Comparison of ENCODE assay signal across 9 mouse cellular contexts in the genomic region with DNA sequence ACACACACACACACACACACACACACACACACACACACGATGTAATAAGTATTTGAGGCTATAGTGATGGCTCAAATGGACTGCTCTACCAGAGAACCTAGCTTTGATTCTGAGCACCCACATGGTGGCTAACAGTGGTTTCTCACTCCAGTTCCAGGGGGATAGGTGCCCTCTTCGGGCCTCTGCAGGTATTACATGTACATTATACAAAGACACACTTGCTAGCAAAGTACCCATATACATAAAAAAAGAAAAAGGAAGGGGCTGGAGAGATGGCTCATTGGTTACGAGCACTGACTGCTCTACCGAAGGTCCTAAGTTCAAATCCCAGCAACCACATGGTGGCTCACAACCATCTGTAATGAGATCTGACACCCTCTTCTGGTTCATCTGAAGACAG. TPM values are rescaled to one million over a fixed set of nuclear protein-coding genes. Genes with fewer than 3 reads are reported as not detected.
A peak's percentile ranks its signal among the peaks of the same experiment; 100 is the strongest.
DNase-seq lines count a peak whose midpoint lies in the region; ATAC-seq and TF ChIP-seq lines count a peak whose summit lies in the region.
"Had no signal": no experiment of that assay in that cellular context is flagged by ENCODE, and none has a peak within 500 bp of the region (broad histone marks: within the 10 kb centered on the region; RNA-seq: fewer than 3 reads in every experiment).

No protein-coding gene starts in this region.

- DNase-seq in liver, adult 2 months (ENCODE audit: extremely low read depth, low read depth, low spot score): no peak
- DNase-seq in ZHBTc4 (ENCODE audit: low read depth, low spot score): peak; percentile 91
- peak; percentile 31 for DNase-seq in retina, embryonic 14.5 days (ENCODE audit: low spot score)
- no peak for DNase-seq in adrenal gland, adult 18-20 months (ENCODE audit: low spot score in 2 of 2)
- no peak for DNase-seq in yolk sac, embryonic 10.5 days (ENCODE audit: low spot score)
- DNase-seq: left cerebral cortex, postnatal 4 days had no signal

- WGBS in liver, adult 2 months: 94% methylated on average over 4 of the region's 4 CpGs
- 83% methylated on average over 4 of the region's 4 CpGs for WGBS in liver, embryonic 12.5 days (ENCODE audit: insufficient replicate concordance)

- ATAC-seq in liver, embryonic 12.5 days: no peak
- ATAC-seq: forebrain, embryonic 14.5 days had no signal

- no peak overlapping the region for H3K4me3 ChIP-seq in liver, adult 2 months (ENCODE audit: insufficient read depth, low read depth, low read length)
- no peak overlapping the region for H3K4me3 ChIP-seq in liver, embryonic 12.5 days
- H3K4me3 ChIP-seq in E14TG2a.4 (replicated peaks; ENCODE audit: low read length): no peak overlapping the region

- H3K4me2 ChIP-seq in liver, embryonic 12.5 days: no peak overlapping the region

- no peak for TF ChIP-seq POLR2A in liver, adult 2 months (IDR thresholded peaks at IDR 0.05; ENCODE audit: extremely low read depth, insufficient read depth, low read length)

- H3K9me3 ChIP-seq in liver, embryonic 12.5 days (replicated peaks): no peaks in the 10 kb centered on the region
- no peaks in the 10 kb centered on the region for H3K9me3 ChIP-seq in E14TG2a.4 (ENCODE audit: low read length)

- H3K27ac ChIP-seq in liver, adult 2 months (replicated peaks; ENCODE audit: insufficient read depth, low read depth, low read length): no peak overlapping the region
- H3K27ac ChIP-seq in liver, embryonic 12.5 days: no peak overlapping the region

- peaks cover 15% of the 10 kb centered on the region for H3K36me3 ChIP-seq in liver, adult 2 months (ENCODE audit: control insufficient read depth, insufficient read depth, low read length)
- H3K36me3 ChIP-seq in liver, embryonic 12.5 days: peaks cover 87% of the 10 kb centered on the region
- H3K36me3 ChIP-seq in E14TG2a.4 (ENCODE audit: insufficient read depth, low read length): peaks cover 82% of the 10 kb centered on the region

- H3K79me2 ChIP-seq in liver, adult 2 months (ENCODE audit: control insufficient read depth, insufficient read depth, low read length): peaks cover 17% of the 10 kb centered on the region

- TF ChIP-seq CTCF in liver, adult 2 months (IDR thresholded peaks at IDR 0.05; ENCODE audit: low read depth, low read length): peak; percentile 22; the same call in 1 of the 2 replicates
- peak; percentile 73 for TF ChIP-seq CTCF in E14TG2a.4 (conservative IDR thresholded peaks at IDR 0.05; ENCODE audit: low read length)

- H3K9ac ChIP-seq in liver, adult 2 months (ENCODE audit: low read depth, low read length): no peak overlapping the region
- H3K9ac ChIP-seq in liver, embryonic 12.5 days: no peak overlapping the region

- no peaks in the 10 kb centered on the region for H3K4me1 ChIP-seq in liver, adult 2 months (ENCODE audit: control insufficient read depth, insufficient read depth, low read length)
- no peaks in the 10 kb centered on the region for H3K4me1 ChIP-seq in liver, embryonic 12.5 days
- peaks cover 72% of the 10 kb centered on the region for H3K4me1 ChIP-seq in E14TG2a.4 (replicated peaks; ENCODE audit: low read depth, low read length)

- H3K27me3 ChIP-seq in liver, adult 2 months (ENCODE audit: control insufficient read depth, insufficient read depth, low read length): no peaks in the 10 kb centered on the region
- H3K27me3 ChIP-seq in liver, embryonic 12.5 days (replicated peaks): no peaks in the 10 kb centered on the region
- no peaks in the 10 kb centered on the region for H3K27me3 ChIP-seq in E14TG2a.4 (ENCODE audit: insufficient read depth, low read length)

RNA-seq across cellular contexts. Expression of a gene that starts 11.3 kb away (rescaled TPM):
- 11.1 and 11.5 TPM in 2 replicates for total RNA-seq in liver, adult 2 months (2014; rRNA removed)
- 4.2 and 5.2 TPM in 2 replicates for polyA plus RNA-seq in liver, adult 2 months (2012; rRNA removed)
- 15.4 and 17.7 TPM in 2 replicates for polyA plus RNA-seq in liver, embryonic 12.5 days (2016; fragmentation: Nextera tagmentation; extraction: Ambion mirVana)
- total RNA-seq in adrenal gland, adult 18-20 months (2021): 10 to 100 TPM; 18.8 to 19.4 TPM

RNA-seq across cellular contexts. Expression of a gene that starts 57.4 kb away (rescaled TPM):
- total RNA-seq in liver, adult 2 months (2014; rRNA removed): 16.0 and 17.7 TPM in 2 replicates
- 4.4 and 6.9 TPM in 2 replicates for polyA plus RNA-seq in liver, adult 2 months (2012; rRNA removed)
- 92.0 and 100.0 TPM in 2 replicates for polyA plus RNA-seq in liver, embryonic 12.5 days (2016; fragmentation: Nextera tagmentation; extraction: Ambion mirVana)
- 10 to 100 TPM; 36.2 to 42.0 TPM for total RNA-seq in adrenal gland, adult 18-20 months (2021)

Comparison
In these comparisons a context has a peak if more than half of its experiments do, and no peak if none do; other contexts are left out.
1. DNase-seq: peak in ZHBTc4 (single experiment) and retina, embryonic 14.5 days (single experiment); none in liver, adult 2 months (single experiment), adrenal gland, adult 18-20 months (0 of 2) and yolk sac, embryonic 10.5 days (single experiment).